Comparison of ENCODE assay signal across 8 mouse cellular contexts in the genomic region with DNA sequence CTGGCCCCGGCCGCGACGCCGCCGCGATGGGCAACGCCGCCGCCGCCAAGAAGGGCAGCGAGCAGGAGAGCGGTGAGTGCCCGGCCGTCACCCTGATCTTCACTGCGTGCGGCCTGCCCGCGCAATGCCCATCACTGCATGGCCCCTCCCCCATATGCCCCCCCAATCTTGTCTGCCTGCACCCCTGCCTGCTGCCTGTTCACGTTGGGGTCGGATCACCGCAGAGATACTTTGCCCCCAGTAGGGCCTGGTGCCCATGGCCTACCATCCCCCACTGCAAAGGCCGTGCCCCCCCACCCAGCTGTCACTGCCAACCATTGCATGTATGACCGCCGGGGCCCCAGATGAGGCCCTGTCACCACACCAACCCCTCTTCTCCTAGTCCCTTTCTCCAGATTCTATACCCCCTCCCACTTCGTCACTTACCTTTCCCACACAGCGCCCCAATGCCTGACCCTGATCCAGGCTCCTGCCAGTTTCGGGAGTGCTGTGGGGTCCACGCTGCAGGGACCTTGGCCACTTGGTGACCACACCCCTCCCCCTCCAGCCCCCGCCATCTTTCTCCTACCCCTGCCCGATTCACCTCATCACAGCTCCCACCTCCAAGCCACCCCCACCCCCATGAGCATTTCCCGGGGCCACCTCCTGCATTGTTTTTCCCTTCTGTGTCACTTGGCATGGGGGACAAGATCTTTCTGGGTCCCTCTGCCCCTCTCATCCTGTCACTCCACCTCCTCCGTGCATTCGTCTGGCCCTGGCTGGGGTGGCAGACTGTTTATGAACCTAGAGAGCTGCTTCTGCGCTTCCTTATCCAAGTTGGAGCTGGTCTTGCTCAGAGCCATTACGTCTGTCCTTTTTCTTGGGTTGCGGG. TPM values are rescaled to one million over a fixed set of nuclear protein-coding genes. Genes with fewer than 3 reads are reported as not detected.
DNase-seq lines count a peak whose midpoint lies in the region; ATAC-seq lines count a peak whose summit lies in the region.

No protein-coding gene starts in this region.

- peaks cover 18% of the 10 kb centered on the region for H3K36me3 ChIP-seq in forebrain, embryonic 12.5 days (replicated peaks)
- peaks cover 19% of the 10 kb centered on the region for H3K36me3 ChIP-seq in neural tube, embryonic 12.5 days

- ATAC-seq in forebrain, embryonic 12.5 days (ENCODE audit: low FRiP score), result no peak
- ATAC-seq in neural tube, embryonic 12.5 days (ENCODE audit: low FRiP score, low read depth), result peak; percentile 60

- H3K9me3 ChIP-seq in forebrain, embryonic 12.5 days, result no peaks in the 10 kb centered on the region
- H3K9me3 ChIP-seq in neural tube, embryonic 12.5 days, result no peaks in the 10 kb centered on the region

- peak overlapping the region; percentile 93 for H3K4me3 ChIP-seq in forebrain, embryonic 12.5 days (replicated peaks)
- peak overlapping the region; percentile 96 for H3K4me3 ChIP-seq in neural tube, embryonic 12.5 days

- H3K27me3 ChIP-seq in forebrain, embryonic 12.5 days, result no peaks in the 10 kb centered on the region
- no peaks in the 10 kb centered on the region for H3K27me3 ChIP-seq in neural tube, embryonic 12.5 days (replicated peaks)

- peak overlapping the region; percentile 86 for H3K9ac ChIP-seq in forebrain, embryonic 12.5 days
- H3K9ac ChIP-seq in neural tube, embryonic 12.5 days, result peak overlapping the region; percentile 96

- WGBS in forebrain, embryonic 12.5 days, result 6% methylated on average over 21 of the region's 37 CpGs
- WGBS in neural tube, embryonic 12.5 days, result 4% methylated on average over 33 of the region's 37 CpGs

- DNase-seq in adrenal gland, adult 2 months, result peak; percentile 31
- no peak for DNase-seq in adrenal gland, postnatal 4 days (ENCODE audit: low spot score in 2 of 2)
- DNase-seq in ovary, postnatal 36 days (ENCODE audit: low spot score), result peak; percentile 25
- no peak for DNase-seq in ovary, postnatal 10 days (ENCODE audit: low spot score)
- peak; percentile 37 to 40 for DNase-seq in kidney, postnatal 4 days
- DNase-seq in ovary, postnatal 14 days (ENCODE audit: low spot score), result no peak

- H3K4me2 ChIP-seq in forebrain, embryonic 12.5 days, result peak overlapping the region; percentile 99
- H3K4me2 ChIP-seq in neural tube, embryonic 12.5 days (replicated peaks), result peak overlapping the region; percentile 98

- H3K4me1 ChIP-seq in forebrain, embryonic 12.5 days, result peaks cover 43% of the 10 kb centered on the region
- peaks cover 33% of the 10 kb centered on the region for H3K4me1 ChIP-seq in neural tube, embryonic 12.5 days

- peak overlapping the region; percentile 73 for H3K27ac ChIP-seq in forebrain, embryonic 12.5 days
- H3K27ac ChIP-seq in neural tube, embryonic 12.5 days, result 0 out of 2 replicates have a peak overlapping the region, but pooled peaks have one; percentile 58

RNA-seq across cellular contexts. Expression of gene Prkaca, which starts 0.6 kb away (rescaled TPM):
- 100 to 1,000 TPM; 269 to 327 TPM for total RNA-seq in adrenal gland, adult 2 months (2021)
- polyA plus RNA-seq in adrenal gland, adult 2 months (2012; rRNA removed), result 125 and 154 TPM in 2 replicates
- 100 to 1,000 TPM; 225 to 237 TPM for total RNA-seq in adrenal gland, postnatal 4 days (2021)
- polyA plus RNA-seq in forebrain, embryonic 12.5 days (2016; fragmentation: Nextera tagmentation; extraction: Ambion mirVana), result 181 and 187 TPM in 2 replicates
- polyA plus RNA-seq in neural tube, embryonic 12.5 days (2016; fragmentation: Nextera tagmentation; extraction: Ambion mirVana), result 215 and 218 TPM in 2 replicates

RNA-seq across cellular contexts. Expression of gene Asf1b, which starts 18.1 kb away (rescaled TPM):
- total RNA-seq in adrenal gland, adult 2 months (2021), result 1 to 10 TPM; 2.5 to 3.4 TPM
- 13.6 and 15.4 TPM in 2 replicates for polyA plus RNA-seq in adrenal gland, adult 2 months (2012; rRNA removed)
- total RNA-seq in adrenal gland, postnatal 4 days (2021), result 10 to 100 TPM; 16.9 to 20.1 TPM
- 59.0 and 61.0 TPM in 2 replicates for polyA plus RNA-seq in forebrain, embryonic 12.5 days (2016; fragmentation: Nextera tagmentation; extraction: Ambion mirVana)
- polyA plus RNA-seq in neural tube, embryonic 12.5 days (2016; fragmentation: Nextera tagmentation; extraction: Ambion mirVana), result 37.1 and 41.6 TPM in 2 replicates

RNA-seq across cellular contexts. Expression of gene Gm10644, which starts 18.4 kb away (rescaled TPM):
- 1 to 10 TPM; 1.7 to 1.9 TPM for total RNA-seq in adrenal gland, adult 2 months (2021)
- polyA plus RNA-seq in adrenal gland, adult 2 months (2012; rRNA removed), result 2.5 and 3.7 TPM in 2 replicates
- total RNA-seq in adrenal gland, postnatal 4 days (2021), result under 1 TPM; 0.62 to 0.70 TPM
- 0.88 and 0.90 TPM in 2 replicates for polyA plus RNA-seq in forebrain, embryonic 12.5 days (2016; fragmentation: Nextera tagmentation; extraction: Ambion mirVana)
- 0.60 and 0.86 TPM in 2 replicates for polyA plus RNA-seq in neural tube, embryonic 12.5 days (2016; fragmentation: Nextera tagmentation; extraction: Ambion mirVana)

RNA-seq across cellular contexts. Expression of gene Samd1, which starts 24.1 kb away (rescaled TPM):
- total RNA-seq in adrenal gland, adult 2 months (2021), result 10 to 100 TPM; 27.1 to 45.3 TPM
- polyA plus RNA-seq in adrenal gland, adult 2 months (2012; rRNA removed), result 32.1 and 37.6 TPM in 2 replicates
- total RNA-seq in adrenal gland, postnatal 4 days (2021), result 10 to 100 TPM; 57.6 to 63.1 TPM
- 9.9 and 11.4 TPM in 2 replicates for polyA plus RNA-seq in forebrain, embryonic 12.5 days (2016; fragmentation: Nextera tagmentation; extraction: Ambion mirVana)
- polyA plus RNA-seq in neural tube, embryonic 12.5 days (2016; fragmentation: Nextera tagmentation; extraction: Ambion mirVana), result 9.7 and 9.8 TPM in 2 replicates

RNA-seq across cellular contexts. Expression of gene 1700067K01Rik, which starts 27.9 kb away (rescaled TPM):
- under 1 TPM; 0.21 to 0.46 TPM for total RNA-seq in adrenal gland, adult 2 months (2021)
- polyA plus RNA-seq in adrenal gland, adult 2 months (2012; rRNA removed), result 0.13 and 0.66 TPM in 2 replicates
- total RNA-seq in adrenal gland, postnatal 4 days (2021), result under 1 TPM; 0.62 to 0.76 TPM
- polyA plus RNA-seq in forebrain, embryonic 12.5 days (2016; fragmentation: Nextera tagmentation; extraction: Ambion mirVana), result 1.2 TPM in 2 replicates
- 0.83 and 0.95 TPM in 2 replicates for polyA plus RNA-seq in neural tube, embryonic 12.5 days (2016; fragmentation: Nextera tagmentation; extraction: Ambion mirVana)

Comparison
In these comparisons a context has a peak if more than half of its experiments do, and no peak if none do; other contexts are left out.
1. DNase-seq: peak in adrenal gland, adult 2 months (single experiment), ovary, postnatal 36 days (single experiment) and kidney, postnatal 4 days (2 of 2); none in adrenal gland, postnatal 4 days (0 of 2), ovary, postnatal 10 days (single experiment) and ovary, postnatal 14 days (single experiment).